Mouse (Mus musculus) ovary, postnatal 36 days (tissue): ENCODE results near the gene Zfp358.

ENCODE experiments used
- DNase-seq: peaks from one replicate; pipeline ENCODE4 v3.0.0; 2022; ENCODE audit warnings: low spot score, mixed read lengths

Zfp358 gene

DNA sequence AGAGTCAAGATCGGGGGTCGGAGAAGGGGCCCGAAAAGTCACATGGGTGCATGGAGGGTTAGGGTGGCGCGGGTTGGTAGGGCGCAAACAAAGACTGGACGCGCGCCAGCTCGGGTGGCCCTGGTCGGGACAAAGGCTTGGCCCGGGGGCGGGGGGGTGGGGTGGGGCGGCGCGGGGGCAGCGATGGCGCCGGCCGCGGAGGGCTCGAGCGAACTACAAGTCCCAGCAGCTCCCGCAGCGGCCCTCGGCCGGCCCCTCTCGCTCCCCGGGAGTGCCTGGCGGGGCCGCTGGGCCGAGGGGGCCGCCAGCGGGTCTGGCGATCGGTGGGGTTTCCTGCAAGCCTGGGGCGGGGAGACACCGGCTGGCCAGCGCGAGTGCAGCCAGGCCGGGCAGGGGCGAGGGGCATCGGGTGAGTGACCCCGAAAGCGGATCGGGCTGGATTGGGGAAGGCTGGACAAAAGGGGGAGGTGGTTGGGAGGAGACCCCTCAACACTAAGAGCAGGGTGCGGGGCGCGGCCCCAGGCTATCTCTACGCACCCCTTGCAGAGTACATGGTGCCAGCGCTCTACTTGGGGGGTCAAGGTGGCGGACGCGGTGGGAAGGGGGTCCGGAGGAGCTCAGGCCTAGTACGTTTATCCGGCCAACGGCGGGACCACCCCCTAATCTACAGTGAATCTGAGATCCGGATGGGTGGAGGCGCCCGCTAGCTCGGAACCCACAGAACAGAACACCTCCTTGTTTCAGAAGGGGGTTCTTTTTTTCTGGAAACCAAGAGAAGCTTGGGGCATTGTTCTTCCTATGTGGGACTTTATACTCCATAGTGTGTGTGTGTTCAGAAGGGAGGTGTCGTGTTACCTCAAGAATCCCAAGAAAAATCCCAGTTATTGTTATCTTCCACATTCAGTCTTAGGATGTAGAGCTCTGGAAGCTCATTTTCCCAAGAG, at the start of gene Zfp358:
Gene Zfp358, plus strand, starts transcription at position 238 of the 944 bp plus-strand sequence.
- peak; percentile 79 for DNase-seq

DNA sequence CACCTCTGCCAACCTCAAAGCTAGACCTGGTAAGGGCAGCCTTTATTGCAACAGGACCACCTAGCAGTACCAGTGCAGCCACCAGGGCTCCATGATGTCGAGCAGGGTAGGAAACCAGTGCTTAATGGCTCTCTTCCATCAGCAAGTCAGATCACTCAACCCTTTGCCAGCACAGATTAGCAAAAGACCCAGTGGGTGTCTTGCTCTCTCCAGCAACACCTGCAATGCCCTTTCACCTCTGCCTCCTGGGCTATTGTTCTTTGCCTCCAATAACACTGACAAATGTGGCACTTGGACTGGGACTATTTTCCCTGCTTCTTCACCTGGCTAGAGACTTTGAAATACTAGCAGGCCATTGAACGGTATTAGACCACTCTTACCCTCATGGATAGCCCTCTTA, 43.7 kb upstream of the Zfp358 start:
- no peak for DNase-seq

DNA sequence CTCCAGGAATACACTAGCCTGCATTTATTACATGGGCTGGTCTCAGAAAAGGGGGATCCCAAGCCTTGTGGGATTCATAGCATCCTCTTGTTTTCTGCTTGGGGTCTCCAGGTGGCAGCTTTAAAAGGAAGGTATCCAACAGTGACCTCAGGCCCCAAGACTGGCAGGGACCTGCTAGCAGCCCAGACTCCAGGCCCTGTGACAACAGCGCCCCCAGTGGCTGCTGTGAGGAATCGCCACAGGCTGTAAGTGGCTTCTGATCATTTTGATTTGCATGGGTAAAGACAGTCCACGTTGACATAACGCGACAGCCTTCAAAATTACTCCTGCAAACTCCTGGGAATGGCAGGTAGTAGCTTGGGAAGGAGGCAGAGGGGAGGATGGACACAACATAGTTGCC, 42.3 kb upstream of the Zfp358 start:
- peak; percentile 55 for DNase-seq

DNA sequence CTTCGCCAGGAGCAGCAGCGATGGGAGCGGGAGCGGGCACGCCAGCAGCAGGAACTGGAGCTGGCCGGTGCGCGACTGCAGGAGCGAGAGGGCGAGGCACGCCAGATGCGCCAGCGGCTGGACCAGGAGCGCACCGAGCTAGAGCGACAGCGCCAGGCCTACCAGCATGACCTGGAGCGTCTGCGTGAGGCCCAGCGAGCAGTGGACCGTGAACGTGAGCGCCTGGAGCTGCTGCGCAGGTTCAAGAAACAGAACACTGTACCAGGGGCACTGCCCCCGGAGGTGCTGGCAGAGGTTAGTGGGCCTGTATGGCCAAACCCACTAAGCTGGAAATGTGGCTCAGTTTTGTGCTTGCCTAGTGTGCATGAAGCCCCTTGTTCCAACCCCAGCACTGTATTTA, 40.9 kb upstream of the Zfp358 start:
- no peak for DNase-seq

DNA sequence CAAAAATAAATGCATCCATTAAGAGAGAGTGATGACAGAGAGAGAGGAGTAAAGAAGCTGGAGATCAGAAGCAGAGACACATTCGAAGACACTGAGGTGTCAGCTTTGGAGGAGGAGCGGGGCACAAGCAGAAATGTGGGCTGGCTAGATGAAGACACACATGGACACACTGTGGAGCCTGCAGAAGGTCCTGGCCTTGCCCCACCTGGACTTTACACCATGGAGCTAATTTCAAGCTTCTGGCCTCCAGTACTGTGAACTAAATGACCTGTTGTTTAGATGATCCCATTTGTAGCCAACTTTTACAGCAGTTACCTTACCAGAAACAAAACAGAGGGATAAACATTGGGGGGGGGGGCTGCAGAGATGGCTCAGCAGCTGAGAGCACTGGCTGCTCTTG, 29.7 kb upstream of the Zfp358 start:
- DNase-seq: no peak

DNA sequence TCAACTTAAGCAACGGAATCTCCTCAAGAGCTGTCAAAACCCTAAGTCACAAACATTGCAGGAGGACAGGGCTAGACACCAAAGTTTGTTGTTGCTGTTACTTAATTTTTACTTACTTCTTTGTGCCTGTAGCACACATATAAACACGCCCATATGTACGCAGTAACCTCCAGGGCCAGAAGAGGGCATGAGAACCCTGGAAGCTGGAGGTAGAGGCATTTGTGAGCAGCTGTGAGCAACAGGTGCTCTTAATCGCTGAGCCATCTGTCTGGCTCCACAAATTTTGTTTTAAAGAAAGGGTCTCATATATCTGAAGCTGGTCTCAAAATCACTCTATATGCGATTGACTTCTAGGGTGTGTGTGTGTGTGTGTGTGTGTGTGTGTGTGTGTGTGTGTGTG, 28.6 kb upstream of the Zfp358 start:
- DNase-seq: no peak

DNA sequence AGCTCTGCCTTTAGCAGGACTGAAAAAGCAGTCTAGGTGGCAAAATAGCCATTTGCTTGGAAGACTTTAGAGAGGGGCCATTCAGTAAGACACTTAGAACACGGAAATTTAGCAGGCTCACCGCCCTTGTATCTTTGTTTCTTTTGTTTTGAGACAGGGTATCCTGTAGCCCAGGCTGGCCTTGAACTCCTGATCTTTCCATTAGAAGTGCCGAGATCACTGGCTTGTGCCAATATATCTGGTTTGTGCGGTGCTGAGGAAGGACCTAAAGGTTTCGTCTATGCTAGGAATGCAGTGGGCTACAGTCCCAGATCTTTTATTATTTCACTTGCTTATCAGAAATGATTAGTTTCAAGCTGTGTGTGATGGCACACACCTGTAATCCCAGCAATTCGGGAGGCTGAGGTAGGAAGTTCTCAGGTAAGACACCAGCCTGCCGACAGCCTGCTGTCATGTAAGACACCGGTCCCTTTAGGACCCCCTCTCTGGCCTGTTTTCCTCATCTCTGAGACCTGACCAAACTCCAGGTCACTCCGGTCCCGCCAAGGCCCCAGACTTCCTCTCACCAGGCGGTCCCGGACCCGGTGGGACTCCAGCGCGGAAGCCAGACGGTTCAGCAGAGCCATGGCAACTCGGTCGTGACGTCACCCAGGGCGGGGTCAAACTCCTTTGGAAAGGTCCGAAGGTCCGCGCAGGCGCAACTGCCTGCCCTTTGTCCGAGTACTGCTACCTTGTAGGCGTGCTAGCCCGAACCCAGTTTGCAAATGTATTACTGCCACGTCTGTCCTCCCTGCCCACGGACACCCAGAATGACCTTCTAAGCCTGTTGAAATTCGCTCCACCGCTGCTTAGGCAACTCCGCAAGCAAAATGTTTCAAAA, 25.7 kb upstream of the Zfp358 start, which contains the start of gene Pex11g:
Gene Pex11g, minus strand, starts transcription at position 675 of the 880 bp plus-strand sequence.
- DNase-seq: peak; percentile 99

DNA sequence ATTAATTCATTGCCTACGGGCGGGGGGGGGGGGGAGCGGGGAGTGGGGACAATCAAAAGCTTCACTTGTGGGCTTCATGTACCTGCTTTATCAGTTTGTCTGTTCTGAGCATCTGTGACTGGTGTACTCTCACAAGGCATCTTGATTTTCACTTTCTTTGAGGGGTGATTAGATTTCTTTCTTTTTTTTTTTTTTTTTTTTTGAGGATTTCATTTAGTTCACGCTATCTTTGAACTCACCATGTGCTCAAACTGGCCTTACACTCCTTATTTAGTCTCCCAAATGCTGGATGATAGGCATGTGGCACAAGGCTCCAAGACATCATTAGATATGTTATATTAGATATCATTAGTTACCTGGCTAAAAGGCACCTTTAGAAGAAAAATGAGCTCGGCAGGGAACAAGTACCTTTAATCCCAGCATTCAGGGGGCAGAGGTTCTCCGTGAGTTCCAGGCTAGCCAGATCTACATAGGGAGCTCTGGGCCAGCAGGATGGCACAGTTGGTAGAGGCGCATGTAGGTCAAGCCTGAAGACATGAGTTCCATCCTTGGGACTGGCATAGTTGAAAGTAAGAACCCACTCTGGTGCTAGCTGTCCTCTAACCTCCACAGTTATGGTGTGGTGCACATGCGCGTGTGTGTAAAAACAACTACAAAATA, 24.9 kb upstream of the Zfp358 start:
- no peak for DNase-seq

DNA sequence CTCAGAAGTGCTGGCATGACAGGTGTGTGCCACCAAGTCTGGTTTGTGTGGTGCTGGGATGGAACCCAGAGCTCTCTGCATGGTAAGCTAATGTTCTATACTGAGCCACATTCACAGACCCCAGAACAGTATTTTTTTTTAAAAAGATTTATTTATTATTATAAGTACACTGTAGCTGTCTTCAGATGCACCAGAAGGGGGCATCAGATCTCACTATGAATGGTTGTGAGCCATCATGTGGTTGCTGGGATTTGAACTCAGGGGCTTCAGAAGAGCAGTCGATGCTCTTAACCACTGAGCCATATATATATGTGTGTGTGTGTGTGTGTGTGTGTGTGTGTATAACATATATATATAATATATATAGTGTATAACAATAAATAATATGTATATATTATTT, 24.1 kb upstream of the Zfp358 start:
- no peak for DNase-seq

DNA sequence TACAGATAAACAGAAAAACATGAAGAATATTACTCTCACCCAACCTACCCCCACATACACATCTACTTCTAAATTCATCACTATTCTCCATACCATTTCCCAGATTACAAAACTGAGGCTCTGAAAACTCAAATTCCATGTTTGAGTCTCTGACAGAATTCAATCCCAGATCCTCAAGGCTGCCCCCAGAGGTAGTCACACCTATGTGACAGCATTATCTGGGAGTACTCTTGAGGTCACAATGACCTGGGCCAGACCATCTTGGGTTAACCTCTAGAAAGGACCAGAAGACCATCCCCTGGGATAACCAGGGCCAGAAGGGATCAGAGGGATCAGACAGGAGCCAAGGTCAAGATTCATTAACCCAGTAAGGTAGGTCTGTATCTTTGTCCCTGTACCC, 22.4 kb upstream of the Zfp358 start, which contains the start of gene Tex45:
Gene Tex45, plus strand, starts transcription at position 301 of the 400 bp plus-strand sequence.
- no peak for DNase-seq

DNA sequence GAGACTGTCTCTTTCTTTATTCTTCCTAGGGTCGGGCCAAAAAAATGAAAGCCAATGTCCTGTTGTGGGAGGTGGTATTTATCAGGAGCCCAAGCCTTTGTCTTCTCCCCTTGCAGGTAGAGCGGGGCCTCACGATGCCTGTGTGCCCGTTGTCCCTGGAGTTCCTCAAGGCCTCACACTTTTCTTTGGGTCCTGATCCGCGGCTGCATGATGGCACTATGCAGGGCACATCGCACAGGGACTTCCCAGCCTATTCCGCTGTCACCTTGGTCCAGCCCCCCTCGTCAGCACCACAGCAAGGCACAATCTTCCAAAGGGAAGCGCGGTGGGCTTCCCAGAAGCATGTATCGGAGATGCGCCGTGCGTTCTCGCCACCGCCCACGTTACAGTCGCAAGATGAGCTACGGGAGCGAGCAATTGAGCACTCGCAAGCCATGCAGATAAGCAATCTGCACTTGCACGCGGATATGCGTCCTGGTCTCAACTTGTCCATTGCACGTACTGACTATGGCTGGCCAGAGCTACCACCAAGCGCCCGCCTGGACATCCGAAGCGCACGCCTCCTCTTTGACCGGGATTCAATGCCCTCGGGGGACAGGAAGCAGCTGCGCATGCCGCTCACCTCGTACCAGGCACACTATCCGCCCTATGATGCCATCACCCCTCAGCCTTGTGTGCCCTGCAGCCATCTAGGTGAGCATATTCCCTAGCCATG, 17.1 kb upstream of the Zfp358 start:
- DNase-seq: no peak

DNA sequence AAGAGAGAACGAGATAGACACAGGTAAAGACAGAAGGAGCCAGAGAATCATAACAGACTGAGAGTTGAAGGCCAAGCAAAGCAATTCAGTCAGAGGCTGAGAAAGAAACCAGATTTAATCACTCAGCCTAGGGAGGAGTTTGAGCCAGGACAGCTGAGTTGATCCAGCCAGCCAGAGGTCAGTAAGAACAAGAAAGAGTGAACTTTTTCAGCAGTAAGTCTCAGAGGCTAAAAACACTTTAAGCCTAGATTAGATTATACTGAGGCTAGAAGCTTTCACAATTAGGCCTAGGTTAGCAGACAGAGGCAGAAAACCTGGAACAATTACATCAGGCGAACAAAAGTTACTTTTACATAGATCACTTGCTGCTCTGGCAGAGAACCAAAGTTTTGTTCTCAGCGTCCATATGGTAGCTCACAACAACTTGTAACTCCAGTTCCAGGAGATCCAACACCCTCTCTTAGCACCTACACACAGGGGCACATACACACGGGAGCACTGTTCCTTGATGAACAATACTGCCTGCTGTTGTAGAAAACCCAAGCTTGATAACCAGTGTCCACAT, 12.6 kb upstream of the Zfp358 start:
- no peak for DNase-seq

DNA sequence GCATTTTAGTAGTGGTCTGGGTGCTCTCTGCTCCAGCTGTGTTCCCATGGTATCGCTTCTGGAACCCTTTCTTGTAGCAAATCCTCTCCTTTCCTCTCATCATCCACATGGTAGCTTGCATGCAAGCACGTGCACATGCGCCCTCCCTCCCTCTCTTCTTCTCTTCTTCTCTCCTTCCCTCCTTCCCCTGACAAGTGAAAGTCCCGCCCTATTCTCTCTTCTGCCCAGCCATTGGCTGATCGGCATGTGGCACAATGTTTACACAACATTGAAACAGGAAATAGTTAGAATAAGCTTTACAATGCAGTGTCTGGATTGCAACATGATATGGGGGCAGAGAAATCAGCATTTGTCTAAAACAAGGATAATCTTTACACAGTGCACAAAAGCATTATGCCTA, 11.3 kb upstream of the Zfp358 start:
- DNase-seq: no peak

DNA sequence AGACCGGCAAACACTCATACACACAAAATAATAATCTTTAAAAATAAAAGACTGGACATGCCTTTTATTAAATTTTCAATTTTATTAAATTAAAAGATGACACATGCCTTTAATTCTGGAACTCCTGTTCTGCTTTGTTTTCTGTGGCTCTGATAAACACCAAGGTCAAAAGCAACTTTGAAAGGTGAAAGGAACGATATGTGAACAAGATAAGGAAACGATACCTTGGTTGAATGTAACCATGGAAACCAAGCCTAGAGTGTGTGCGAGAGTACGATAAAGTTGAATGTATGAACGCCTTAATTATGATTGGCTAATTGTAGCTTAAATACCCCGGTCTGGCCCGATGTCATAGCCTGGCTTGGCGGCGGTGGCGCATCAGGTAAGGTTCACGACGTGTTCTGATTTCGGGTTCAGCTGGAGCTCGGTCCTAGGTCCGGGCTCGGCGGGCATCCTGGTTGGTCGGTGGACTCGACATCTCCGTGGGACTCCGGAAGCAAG, 10.6 kb upstream of the Zfp358 start:
- DNase-seq: no peak

DNA sequence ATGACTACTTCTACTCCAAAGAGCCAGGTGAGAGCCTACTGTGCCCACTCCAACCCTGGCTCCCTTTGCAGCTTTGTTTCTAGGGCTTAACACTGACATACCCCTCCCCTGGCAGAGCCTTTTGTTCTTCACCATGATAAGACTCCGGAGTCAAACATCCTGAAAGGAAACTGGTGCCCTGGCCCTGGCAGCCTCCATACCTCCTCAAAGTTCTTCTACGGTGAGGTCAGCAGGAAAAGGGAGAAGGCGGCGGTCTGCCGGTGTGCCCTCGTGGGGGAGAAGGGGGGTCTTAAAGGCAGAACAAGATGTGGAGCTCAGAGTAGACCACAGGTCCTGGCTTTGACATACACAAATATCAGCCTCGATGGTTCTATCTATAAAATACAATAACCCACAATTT, 9.4 kb upstream of the Zfp358 start:
- DNase-seq: no peak

DNA sequence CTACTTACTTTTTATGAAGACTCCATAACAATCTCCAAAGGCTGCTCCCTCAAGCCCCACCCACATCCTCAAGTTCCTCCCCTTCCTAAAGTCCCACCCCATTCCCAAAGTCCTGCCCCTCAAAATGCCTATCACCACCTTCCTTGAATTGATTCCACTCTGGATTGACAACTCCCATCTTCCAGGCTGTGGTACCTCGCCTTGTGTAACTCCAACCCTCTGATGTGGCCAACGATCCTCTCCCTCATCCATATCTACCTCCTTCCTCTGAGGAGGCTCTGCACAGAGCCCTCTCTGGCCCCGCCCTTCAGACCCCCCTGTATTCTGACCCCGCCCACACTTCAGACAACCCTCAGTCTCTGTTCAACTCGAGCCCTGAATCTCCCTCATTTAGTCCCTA, 7.7 kb upstream of the Zfp358 start:
- no peak for DNase-seq

DNA sequence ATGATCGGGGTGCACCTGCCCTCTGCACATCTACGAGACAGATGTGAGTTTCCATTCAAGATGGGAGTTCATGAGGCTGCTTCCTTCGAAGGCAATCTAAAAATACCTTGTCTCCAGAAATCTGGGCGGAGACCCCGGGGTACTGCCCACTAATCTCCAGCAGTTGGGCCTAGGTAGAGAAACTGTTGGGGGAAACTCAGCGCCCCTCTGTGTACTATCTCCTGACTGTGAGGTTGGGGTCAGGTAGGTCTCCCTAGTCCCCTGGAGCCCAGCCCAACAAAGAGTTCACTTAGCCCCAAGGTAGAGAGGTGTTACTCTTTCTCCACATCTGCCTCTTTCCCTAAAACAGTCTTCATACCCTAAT, 889 bp downstream of the Zfp358 start:
- no peak for DNase-seq

DNA sequence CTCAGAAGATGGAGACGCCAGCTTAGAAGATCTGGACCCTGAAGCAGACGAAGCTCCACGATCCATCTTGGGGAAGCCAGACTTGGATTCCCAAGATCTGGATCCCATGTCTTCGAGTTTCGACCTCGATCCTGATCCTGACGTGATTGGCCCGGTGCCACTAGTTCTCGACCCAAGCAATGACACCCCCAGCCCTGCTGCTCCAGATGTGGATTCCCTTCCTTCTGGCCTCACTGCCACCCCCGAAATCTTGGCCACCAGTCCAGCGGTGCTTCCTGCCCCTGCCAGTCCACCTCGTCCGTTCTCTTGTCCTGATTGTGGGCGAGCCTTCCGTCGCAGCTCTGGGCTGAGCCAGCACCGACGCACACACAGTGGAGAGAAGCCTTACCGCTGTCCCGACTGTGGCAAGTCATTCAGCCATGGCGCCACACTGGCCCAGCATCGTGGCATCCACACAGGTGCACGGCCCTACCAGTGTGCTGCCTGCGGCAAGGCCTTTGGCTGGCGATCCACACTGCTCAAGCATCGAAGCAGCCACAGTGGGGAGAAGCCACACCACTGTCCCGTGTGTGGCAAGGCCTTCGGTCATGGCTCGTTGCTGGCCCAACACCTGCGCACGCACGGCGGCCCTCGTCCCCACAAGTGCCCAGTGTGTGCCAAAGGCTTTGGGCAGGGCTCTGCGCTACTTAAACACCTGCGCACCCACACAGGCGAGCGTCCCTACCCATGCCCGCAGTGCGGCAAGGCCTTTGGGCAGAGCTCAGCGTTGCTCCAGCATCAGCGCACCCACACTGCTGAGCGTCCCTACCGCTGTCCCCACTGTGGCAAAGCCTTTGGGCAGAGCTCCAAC, 2.9 kb downstream of the Zfp358 start:
- no peak for DNase-seq

DNA sequence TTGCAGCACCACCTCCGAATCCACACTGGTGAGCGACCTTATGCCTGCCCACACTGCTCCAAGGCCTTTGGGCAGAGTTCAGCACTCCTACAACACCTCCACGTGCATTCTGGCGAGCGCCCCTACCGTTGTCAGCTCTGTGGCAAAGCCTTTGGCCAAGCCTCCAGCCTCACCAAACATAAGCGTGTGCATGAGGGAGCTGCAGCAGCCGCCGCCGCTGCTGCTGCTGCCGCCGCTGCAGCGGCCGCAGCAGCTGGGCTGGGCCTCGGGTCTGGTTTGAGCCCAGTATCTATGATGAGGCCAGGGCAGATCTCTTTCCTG, 3.5 kb downstream of the Zfp358 start:
- no peak for DNase-seq

DNA sequence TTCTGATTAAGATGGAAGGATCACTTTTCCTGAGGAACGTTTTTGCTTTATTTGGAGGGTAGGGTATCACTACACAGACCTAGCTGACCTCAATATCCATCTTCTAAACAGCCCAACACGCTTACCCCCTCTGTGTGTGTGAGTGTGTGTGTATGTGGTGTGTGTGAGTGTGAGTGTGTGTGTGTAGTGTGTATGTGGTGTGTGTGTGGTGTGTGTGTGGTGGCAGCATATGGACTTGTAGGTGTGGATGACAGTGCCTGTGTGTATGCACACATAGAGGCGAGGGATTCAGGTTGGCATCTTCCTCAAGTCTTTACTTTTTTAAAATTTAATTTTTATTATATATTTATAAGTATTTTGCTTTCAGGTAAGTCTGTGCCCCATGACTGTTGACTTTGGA, 5.6 kb downstream of the Zfp358 start:
- no peak for DNase-seq
